ENCODE assay signal across 21 mouse cellular contexts in genomic region chrX:107284211-107284610, GRCm38 (mm10). TPM values are rescaled to one million over a fixed set of nuclear protein-coding genes. Genes with fewer than 3 reads are reported as not detected.
"Had no signal": no experiment of that assay in that cellular context is flagged by ENCODE, and none has a peak within 500 bp of the region (broad histone marks: within the 10 kb centered on the region; RNA-seq: fewer than 3 reads in every experiment).

No protein-coding gene starts in this region.

- ATAC-seq: liver, postnatal 0 days; lung, postnatal 0 days; midbrain, embryonic 15.5 days had no signal

- DNase-seq: kidney, adult 18-20 months; kidney, adult 9 months; kidney, postnatal 14 days; kidney, postnatal 4 days; liver, postnatal 0 days; lung, embryonic 14.5 days; retina, postnatal 1 day; thymus, adult 18-20 months; thymus, postnatal 14 days; thymus, postnatal 4 days had no signal

RNA-seq across cellular contexts. Expression of gene Gpr174, which starts 28.5 kb away (rescaled TPM):
- total RNA-seq: layer of hippocampus, adult 18-20 months; layer of hippocampus, postnatal 25 days; left cerebral cortex, adult 18-20 months; left cerebral cortex, postnatal 25 days had no signal
- polyA plus RNA-seq: kidney, embryonic 16.5 days; limb, embryonic 11.5 days; lung, embryonic 14.5 days; lung, postnatal 0 days; macrophage; neural tube, embryonic 13.5 days; testis, adult 2 months had no signal
